Mouse (Mus musculus) C2C12 (cell line): Measurements from ENCODE around the gene Zbtb40. TPM values are rescaled to one million over a fixed set of nuclear protein-coding genes. Genes with fewer than 3 reads are reported as not detected.

Experiments used
- H3K27me3 ChIP-seq: one replicate; pipeline ENCODE4 v1.6.1; 2011; ENCODE audit not compliant: control insufficient read depth, insufficient read depth, insufficient read length
- H3K36me3 ChIP-seq: one replicate; pipeline ENCODE4 v1.6.1; 2011; ENCODE audit not compliant: control insufficient read depth, insufficient read depth
- H3K4me3 ChIP-seq: one replicate; pipeline ENCODE4 v1.5.1; 2011; ENCODE audit warnings: mild to moderate bottlenecking, control low read depth; ENCODE audit not compliant: poor library complexity, insufficient read depth, severe bottlenecking
- H3K79me2 ChIP-seq: one replicate; pipeline ENCODE4 v1.6.1; 2011; ENCODE audit not compliant: control insufficient read depth, insufficient read depth
- H3K79me3 ChIP-seq: one replicate; pipeline ENCODE4 v1.6.1; 2011; ENCODE audit warnings: low read depth, control low read depth
- H3ac ChIP-seq: one replicate; pipeline ENCODE3; 2011; ENCODE audit warnings: low read depth; ENCODE audit not compliant: control insufficient read depth, insufficient read length
- CEBPB ChIP-seq: IDR thresholded peaks from one replicate; pipeline ENCODE4 v1.6.1; 2011; ENCODE audit warnings: low read depth, mild to moderate bottlenecking, control low read depth, moderate library complexity
- CTCF ChIP-seq: IDR thresholded peaks from one replicate; pipeline ENCODE4 v1.5.1; 2011; ENCODE audit not compliant: control insufficient read depth, insufficient read depth, insufficient read length
- FOSL1 ChIP-seq: IDR thresholded peaks from one replicate; pipeline ENCODE4 v1.8.0; 2011; ENCODE audit warnings: mild to moderate bottlenecking, low read length; ENCODE audit not compliant: poor library complexity, insufficient read depth, severe bottlenecking
- MAX ChIP-seq: IDR thresholded peaks from one replicate; pipeline ENCODE4 v1.6.1; 2011; ENCODE audit warnings: mild to moderate bottlenecking, control low read depth
- MYOD1 ChIP-seq: IDR thresholded peaks from one replicate; pipeline ENCODE4 v1.6.1; 2011; ENCODE audit warnings: low read depth; ENCODE audit not compliant: control insufficient read depth, insufficient read length
- MYOG ChIP-seq: IDR thresholded peaks from one replicate; pipeline ENCODE4 v1.6.1; 2011; ENCODE audit not compliant: control insufficient read depth, insufficient read length; ENCODE audit errors: extremely low read depth
- USF1 ChIP-seq: IDR thresholded peaks from one replicate; pipeline ENCODE4 v1.6.1; 2011; ENCODE audit warnings: low read depth, mild to moderate bottlenecking, control low read depth, moderate library complexity
- polyA plus RNA-seq: library from polyadenylated mRNA; unstranded; fragments of >200 nt; fragmentation: generic; extraction: Trizol; gene quantifications from one replicate; pipeline ENCODE4 v1.2.1, GENCODE M21; 2012; ENCODE audit warnings: missing spikeins

Zbtb40 gene
- polyA plus RNA-seq, 1 experiment: 9.1 TPM

DNA sequence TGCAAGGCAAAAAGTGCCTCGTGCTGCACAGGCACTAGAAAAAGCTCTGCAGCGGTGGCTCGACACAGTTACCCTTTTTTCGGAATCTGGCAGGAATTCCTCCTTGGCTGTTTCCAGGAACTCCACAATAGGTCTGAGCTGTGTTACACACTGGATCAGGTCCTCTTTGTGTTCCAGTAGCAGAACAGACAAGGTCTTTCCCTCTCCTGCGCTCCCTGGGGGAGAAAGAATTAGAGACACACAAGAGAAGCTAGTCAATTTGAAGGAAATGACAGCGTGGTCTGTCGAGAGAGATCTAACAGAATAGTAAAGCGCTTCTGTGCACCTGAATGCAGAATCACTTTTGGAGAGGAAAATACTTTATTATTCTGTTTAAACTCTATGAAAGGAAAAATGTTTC, 41.6 kb downstream of the Zbtb40 start:
- Histone ChIP-seq H3ac (no peak overlapping the region), H3K36me3 (peaks cover 10% of the 10 kb centered on the region), H3K79me3 (no peaks in the 10 kb centered on the region), H3K27me3 (no peaks in the 10 kb centered on the region), H3K79me2 (no peaks in the 10 kb centered on the region), H3K4me3 (no peak overlapping the region)
- TF ChIP-seq CTCF: no peak
- no peak for TF ChIP-seq MAX
- no peak for TF ChIP-seq CEBPB
- TF ChIP-seq MYOG: no peak
- TF ChIP-seq USF1: no peak
- no peak for TF ChIP-seq FOSL1
- no peak for TF ChIP-seq MYOD1

GRCm38 (mm10) chr4:137001825-137002224, 46.8 kb downstream of the Zbtb40 start:
- H3K79me3 ChIP-seq: no peaks in the 10 kb centered on the region
- H3K4me3 ChIP-seq: no peak overlapping the region
- no peaks in the 10 kb centered on the region for H3K27me3 ChIP-seq
- H3K36me3 ChIP-seq: peaks cover 11% of the 10 kb centered on the region
- no peaks in the 10 kb centered on the region for H3K79me2 ChIP-seq
- no peak overlapping the region for H3ac ChIP-seq
- TF ChIP-seq MYOD1 (no peak), MYOG (no peak), CEBPB (no peak), CTCF (no peak), MAX (no peak), USF1 (no peak), FOSL1 (no peak)

- no peaks in the 10 kb centered on the region for H3K79me3 ChIP-seq
- no peak overlapping the region for H3K4me3 ChIP-seq
- TF ChIP-seq FOSL1 (no peak), CTCF (no peak), MYOD1 (no peak), USF1 (no peak), MAX (no peak), CEBPB (no peak), MYOG (no peak)
- peaks cover 8% of the 10 kb centered on the region for H3K36me3 ChIP-seq
- H3K27me3 ChIP-seq: no peaks in the 10 kb centered on the region
- no peak overlapping the region for H3ac ChIP-seq
- no peaks in the 10 kb centered on the region for H3K79me2 ChIP-seq
Observed at GRCm38 (mm10) chr4:137001020-137001419, 47.6 kb downstream of the Zbtb40 start.

DNA sequence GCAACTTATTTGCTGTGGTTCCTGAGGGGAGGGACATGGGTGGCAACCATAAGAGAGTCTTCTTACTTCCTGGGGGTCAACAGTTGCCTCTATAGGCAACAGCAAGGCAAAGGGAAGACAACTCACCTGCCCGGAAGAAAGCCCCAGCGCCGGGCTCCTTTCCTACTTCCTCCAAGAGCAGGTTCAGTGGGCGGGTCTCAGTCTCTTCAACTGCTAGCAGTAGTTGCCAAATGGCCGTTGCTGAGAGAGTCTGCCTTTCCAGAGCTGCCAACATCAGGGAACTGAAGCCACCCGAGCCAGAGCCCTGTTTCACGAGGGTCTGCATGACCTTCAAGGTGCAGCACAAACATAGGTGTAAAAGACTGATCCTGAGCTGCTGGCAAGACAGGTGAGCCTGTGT, 50.2 kb downstream of the Zbtb40 start:
- no peaks in the 10 kb centered on the region for H3K27me3 ChIP-seq
- H3K79me3 ChIP-seq: no peaks in the 10 kb centered on the region
- peaks cover 16% of the 10 kb centered on the region for H3K36me3 ChIP-seq
- no peak overlapping the region for H3K4me3 ChIP-seq
- no peak for TF ChIP-seq CEBPB
- no peak for TF ChIP-seq MYOG
- TF ChIP-seq MYOD1: no peak
- TF ChIP-seq MAX: no peak
- no peak for TF ChIP-seq CTCF
- TF ChIP-seq USF1: no peak
- no peak for TF ChIP-seq FOSL1
- H3ac ChIP-seq: no peak overlapping the region
- H3K79me2 ChIP-seq: no peaks in the 10 kb centered on the region

GRCm38 (mm10) chr4:136997723-136998345, 50.8 kb downstream of the Zbtb40 start:
- Histone ChIP-seq H3K79me2 (no peaks in the 10 kb centered on the region), H3ac (no peak overlapping the region), H3K4me3 (no peak overlapping the region), H3K36me3 (peaks cover 16% of the 10 kb centered on the region), H3K79me3 (no peaks in the 10 kb centered on the region), H3K27me3 (no peaks in the 10 kb centered on the region)
- TF ChIP-seq USF1 (no peak), MAX (no peak), CEBPB (no peak), MYOD1 (no peak), CTCF (no peak), FOSL1 (no peak), MYOG (no peak)

- Histone ChIP-seq H3K36me3 (peaks cover 16% of the 10 kb centered on the region), H3K79me3 (no peaks in the 10 kb centered on the region), H3K79me2 (no peaks in the 10 kb centered on the region), H3K4me3 (no peak overlapping the region), H3K27me3 (no peaks in the 10 kb centered on the region), H3ac (no peak overlapping the region)
- TF ChIP-seq USF1 (no peak), CTCF (no peak), CEBPB (no peak), MYOD1 (no peak), MYOG (no peak), FOSL1 (no peak), MAX (no peak)
Observed at GRCm38 (mm10) chr4:136996933-136997332, 51.7 kb downstream of the Zbtb40 start.
